Mouse (Mus musculus) lung, embryonic 15.5 days (tissue): Measurements from ENCODE around the gene Cdh24. TPM values are rescaled to one million over a fixed set of nuclear protein-coding genes. Genes with fewer than 3 reads are reported as not detected.
A peak's percentile ranks its signal among the peaks of the same experiment; 100 is the strongest.

Source experiments
- ATAC-seq: fragments of 200-750 bp; cut with Nextera tagmentation; 2 replicates; pipeline ENCODE4 v1.8.0; 2017; ENCODE audit warnings: moderate number of reproducible peaks, borderline replicate concordance; ENCODE audit not compliant: low FRiP score, low TSS enrichment; ENCODE audit errors: extremely low read depth
- H3K27ac ChIP-seq: fragments of 300-500 bp; sonication (generic); 2 replicates; pipeline ENCODE4 v1.5.1; 2015; ENCODE audit warnings: moderate library complexity, mild to moderate bottlenecking, inconsistent platforms
- H3K27me3 ChIP-seq: fragments of 300-500 bp; sonication (generic); 2 replicates; pipeline ENCODE4 v1.6.1; 2015; ENCODE audit warnings: inconsistent platforms
- H3K36me3 ChIP-seq: fragments of 300-500 bp; sonication (generic); 2 replicates; pipeline ENCODE4 v1.6.1; 2015; ENCODE audit warnings: inconsistent platforms
- H3K4me1 ChIP-seq: fragments of 300-500 bp; sonication (generic); 2 replicates; pipeline ENCODE4 v1.6.1; 2015; ENCODE audit warnings: inconsistent platforms
- H3K4me2 ChIP-seq: fragments of 300-500 bp; sonication (generic); 2 replicates; pipeline ENCODE4 v1.6.1; 2015; ENCODE audit warnings: inconsistent platforms, mild to moderate bottlenecking, moderate library complexity
- H3K4me3 ChIP-seq: fragments of 300-500 bp; sonication (generic); 2 replicates; pipeline ENCODE4 v1.5.1; 2015; ENCODE audit warnings: mild to moderate bottlenecking, inconsistent platforms
- H3K9ac ChIP-seq: fragments of 300-500 bp; sonication (generic); 2 replicates; pipeline ENCODE4 v1.6.1; 2015; ENCODE audit warnings: inconsistent platforms
- H3K9me3 ChIP-seq: fragments of 300-500 bp; sonication (generic); 2 replicates; pipeline ENCODE4 v1.6.1; 2016; ENCODE audit warnings: inconsistent platforms
- WGBS: fragments of 180-500 bp; shearing (Covaris S2); methylation state at CpG from one replicate; pipeline ENCODE4 v1.1.7; 2015; 5-methylcytosine and 5-hydroxymethylcytosine counted together
- polyA plus RNA-seq: library from polyadenylated mRNA; unstranded; fragments of >200 nt; fragmentation: Nextera tagmentation; extraction: Ambion mirVana; gene quantifications from 2 replicates; pipeline ENCODE4 v1.2.1, GENCODE M21; 2015

Gene Cdh24
- 4.0 and 4.2 TPM in 2 replicates for polyA plus RNA-seq

DNA sequence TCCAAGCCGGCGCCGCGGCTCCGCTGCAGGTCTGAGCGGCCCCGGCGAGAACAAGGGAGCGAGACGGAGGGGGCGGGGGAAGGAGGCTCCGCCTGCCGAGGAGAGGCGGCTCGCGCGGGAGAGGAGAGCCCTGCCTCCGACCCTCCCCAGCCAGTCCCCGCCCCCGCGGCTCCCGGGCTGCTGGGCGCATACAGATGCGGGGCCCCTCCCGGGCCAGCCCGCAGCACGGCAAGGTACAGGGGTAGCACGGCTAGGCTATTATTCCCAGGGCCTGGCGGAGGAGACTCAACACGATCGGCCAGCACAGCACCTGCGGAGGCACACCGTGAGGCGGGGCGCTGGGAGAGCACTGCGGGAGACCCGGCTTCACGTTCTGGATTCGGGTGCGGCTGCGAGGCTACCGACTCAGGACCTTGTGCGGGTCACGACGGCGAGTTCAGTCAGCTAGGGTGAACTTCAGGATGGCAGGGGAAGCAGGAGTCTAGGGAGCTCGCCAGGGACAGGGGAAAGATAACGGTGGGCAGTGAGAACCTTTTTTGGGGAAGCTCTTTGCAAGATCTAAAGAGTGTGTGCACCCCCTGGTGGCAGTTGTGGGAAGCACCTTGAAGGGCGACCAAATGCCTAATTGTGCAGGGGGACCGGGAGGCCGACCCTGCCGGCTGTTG is at the start of gene Cdh24:
Gene Cdh24, minus strand, starts transcription at position 60 of the 665 bp plus-strand sequence.
- peaks cover 50% of the 10 kb centered on the region for H3K36me3 ChIP-seq
- H3K4me2 ChIP-seq, result peak within 1 kb of the TSS; percentile 84
- no peaks in the 10 kb centered on the region for H3K27me3 ChIP-seq
- H3K9ac ChIP-seq, result peak within 1 kb of the TSS; percentile 79
- 1% methylated on average over 52 of the region's 52 CpGs for WGBS
- peak within 1 kb of the TSS; percentile 65 for H3K27ac ChIP-seq
- H3K4me1 ChIP-seq, result peaks cover 16% of the 10 kb centered on the region
- peak within 1 kb of the TSS; percentile 69 for H3K4me3 ChIP-seq
- peak; percentile 94 for ATAC-seq
- H3K9me3 ChIP-seq, result no peaks in the 10 kb centered on the region

DNA sequence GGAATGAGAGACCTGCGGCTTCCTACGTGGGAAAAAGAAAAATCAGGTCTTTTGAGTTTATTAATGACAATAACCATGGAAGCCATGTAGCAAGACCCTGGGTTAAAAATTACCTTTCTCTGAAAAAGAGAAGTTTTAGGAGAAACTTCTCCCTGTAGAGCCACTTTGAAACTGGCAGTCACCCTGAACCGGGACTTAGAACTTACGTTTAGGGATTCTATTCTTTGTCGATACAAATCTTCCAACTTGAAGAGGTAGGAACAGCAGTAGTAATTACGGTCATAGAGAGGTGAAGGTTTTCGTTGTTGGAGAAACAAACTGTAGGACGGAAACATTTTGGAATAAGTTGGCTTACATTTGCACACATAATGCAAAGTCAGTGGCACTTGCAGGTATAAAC is 46.1 kb upstream of the Cdh24 start:
- Histone ChIP-seq H3K27ac (peak overlapping the region; percentile 97), H3K4me2 (peak overlapping the region; percentile 53), H3K4me1 (peaks cover 20% of the 10 kb centered on the region), H3K4me3 (peak overlapping the region; percentile 95), H3K9ac (peak overlapping the region; percentile 91), H3K27me3 (no peaks in the 10 kb centered on the region), H3K36me3 (peaks cover 31% of the 10 kb centered on the region), H3K9me3 (no peaks in the 10 kb centered on the region)
- WGBS, result 2% methylated on average over 8 of the region's 8 CpGs
- ATAC-seq, result no peak

- peak within 1 kb of the TSS; percentile 98 for H3K9ac ChIP-seq
- peak within 1 kb of the TSS; percentile 97 for H3K27ac ChIP-seq
- no peaks in the 10 kb centered on the region for H3K27me3 ChIP-seq
- peak; percentile 98 for ATAC-seq
- under 1% methylated on average over 44 of the region's 44 CpGs for WGBS
- H3K9me3 ChIP-seq, result no peaks in the 10 kb centered on the region
- H3K4me3 ChIP-seq, result peak within 1 kb of the TSS; percentile 95
- H3K4me2 ChIP-seq, result peak within 1 kb of the TSS; percentile 64
- peaks cover 20% of the 10 kb centered on the region for H3K4me1 ChIP-seq
- peaks cover 37% of the 10 kb centered on the region for H3K36me3 ChIP-seq
Measured at GRCm38 (mm10) chr14:54686522-54687143, 45.5 kb upstream of the Cdh24 start, which contains the start of gene Acin1. Acin1 (minus strand) TSS chr14:54686931.

- WGBS, result under 1% methylated on average over 41 of the region's 41 CpGs
Measured at GRCm38 (mm10) chr14:54686063-54686521, 44.9 kb upstream of the Cdh24 start, which contains the start of gene 1700123O20Rik. 1700123O20Rik (plus strand) TSS chr14:54686216.

GRCm38 (mm10) chr14:54685471-54685870 is 44.3 kb upstream of the Cdh24 start:
- H3K36me3 ChIP-seq, result peaks cover 31% of the 10 kb centered on the region
- no peak for ATAC-seq

More at GRCm38 (mm10) chr14:54686063-54686521, 44.9 kb upstream of the Cdh24 start, which contains the start of gene 1700123O20Rik:
- Histone ChIP-seq H3K9me3 (no peaks in the 10 kb centered on the region), H3K27me3 (no peaks in the 10 kb centered on the region), H3K4me1 (peaks cover 20% of the 10 kb centered on the region), H3K4me2 (peak within 1 kb of the TSS; percentile 64), H3K4me3 (peak within 1 kb of the TSS; percentile 95), H3K36me3 (peaks cover 37% of the 10 kb centered on the region), H3K9ac (peak within 1 kb of the TSS; percentile 98), H3K27ac (peak within 1 kb of the TSS; percentile 97)
- peak; percentile 83 for ATAC-seq

DNA sequence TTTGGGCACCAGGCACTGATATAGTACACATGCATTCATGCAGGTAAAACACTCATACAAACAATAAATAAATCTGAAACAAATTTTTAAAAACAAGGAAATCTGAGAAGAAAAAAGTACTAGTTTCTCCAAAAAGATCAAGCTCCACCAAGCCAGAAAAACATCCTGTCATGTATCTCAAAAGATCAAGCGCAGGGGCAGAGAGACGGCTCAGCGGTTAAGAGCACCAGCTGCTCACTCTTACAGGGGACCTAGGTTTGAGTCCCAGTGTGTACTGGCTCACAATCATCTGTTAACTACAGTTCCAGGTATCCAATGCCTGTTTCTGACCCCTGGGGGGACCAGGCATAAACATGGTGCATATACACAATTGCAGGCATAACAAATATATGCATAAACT is 41.2 kb upstream of the Cdh24 start:
- 84% methylated on average over 3 of the region's 3 CpGs for WGBS
- peaks cover 42% of the 10 kb centered on the region for H3K36me3 ChIP-seq
- H3K27ac ChIP-seq, result no peak overlapping the region
- H3K9ac ChIP-seq, result no peak overlapping the region
- H3K4me2 ChIP-seq, result no peak overlapping the region
- no peaks in the 10 kb centered on the region for H3K27me3 ChIP-seq
- H3K9me3 ChIP-seq, result no peaks in the 10 kb centered on the region
- no peak overlapping the region for H3K4me3 ChIP-seq
- H3K4me1 ChIP-seq, result peaks cover 13% of the 10 kb centered on the region
- no peak for ATAC-seq

More at GRCm38 (mm10) chr14:54685471-54685870, 44.3 kb upstream of the Cdh24 start:
- peak overlapping the region; percentile 97 for H3K27ac ChIP-seq
- peaks cover 20% of the 10 kb centered on the region for H3K4me1 ChIP-seq
- 6% methylated on average over 8 of the region's 8 CpGs for WGBS
- no peaks in the 10 kb centered on the region for H3K9me3 ChIP-seq
- no peaks in the 10 kb centered on the region for H3K27me3 ChIP-seq
- H3K4me3 ChIP-seq, result peak overlapping the region; percentile 95
- peak overlapping the region; percentile 64 for H3K4me2 ChIP-seq
- peak overlapping the region; percentile 98 for H3K9ac ChIP-seq

- peaks cover 60% of the 10 kb centered on the region for H3K36me3 ChIP-seq
- no peaks in the 10 kb centered on the region for H3K27me3 ChIP-seq
- H3K4me2 ChIP-seq, result no peak overlapping the region
- no peak for ATAC-seq
- 82% methylated on average over 16 of the region's 16 CpGs for WGBS
- no peaks in the 10 kb centered on the region for H3K9me3 ChIP-seq
- H3K9ac ChIP-seq, result no peak overlapping the region
- no peaks in the 10 kb centered on the region for H3K4me1 ChIP-seq
- no peak overlapping the region for H3K27ac ChIP-seq
- H3K4me3 ChIP-seq, result no peak overlapping the region
Measured at GRCm38 (mm10) chr14:54678657-54679304, 37.6 kb upstream of the Cdh24 start.

DNA sequence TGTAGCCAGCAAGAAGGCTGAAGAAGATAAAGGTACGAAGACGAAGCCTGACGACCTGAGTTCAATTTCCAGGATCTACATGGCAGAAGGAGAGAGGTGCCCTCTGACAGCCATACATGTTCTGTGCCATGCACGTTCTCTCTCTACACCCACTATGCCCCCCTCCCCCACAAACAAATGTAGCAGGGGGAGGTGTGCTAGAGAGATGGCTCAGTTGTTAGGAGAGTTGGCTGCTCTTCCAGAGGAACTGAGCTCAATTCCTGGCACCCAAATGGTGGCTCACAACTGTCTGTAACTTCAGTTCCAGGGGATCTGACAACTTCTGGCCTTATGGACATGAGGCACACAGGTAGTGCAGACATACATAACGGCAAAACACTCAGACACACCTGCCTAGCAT is 35.1 kb upstream of the Cdh24 start:
- H3K4me2 ChIP-seq, result no peak overlapping the region
- H3K4me3 ChIP-seq, result no peak overlapping the region
- H3K9ac ChIP-seq, result no peak overlapping the region
- 89% methylated on average over 5 of the region's 5 CpGs for WGBS
- H3K9me3 ChIP-seq, result no peaks in the 10 kb centered on the region
- no peak overlapping the region for H3K27ac ChIP-seq
- no peaks in the 10 kb centered on the region for H3K27me3 ChIP-seq
- ATAC-seq, result no peak
- H3K4me1 ChIP-seq, result no peaks in the 10 kb centered on the region
- peaks cover 61% of the 10 kb centered on the region for H3K36me3 ChIP-seq

GRCm38 (mm10) chr14:54674317-54674716 is 33.2 kb upstream of the Cdh24 start:
- 44% methylated on average over 2 of the region's 2 CpGs for WGBS
- Histone ChIP-seq H3K4me1 (no peaks in the 10 kb centered on the region), H3K27ac (0 out of 2 replicates have a peak overlapping the region, but pooled peaks have one; percentile 6), H3K9me3 (no peaks in the 10 kb centered on the region), H3K9ac (no peak overlapping the region), H3K27me3 (no peaks in the 10 kb centered on the region), H3K4me3 (no peak overlapping the region), H3K4me2 (no peak overlapping the region), H3K36me3 (peaks cover 65% of the 10 kb centered on the region)
- no peak for ATAC-seq

DNA sequence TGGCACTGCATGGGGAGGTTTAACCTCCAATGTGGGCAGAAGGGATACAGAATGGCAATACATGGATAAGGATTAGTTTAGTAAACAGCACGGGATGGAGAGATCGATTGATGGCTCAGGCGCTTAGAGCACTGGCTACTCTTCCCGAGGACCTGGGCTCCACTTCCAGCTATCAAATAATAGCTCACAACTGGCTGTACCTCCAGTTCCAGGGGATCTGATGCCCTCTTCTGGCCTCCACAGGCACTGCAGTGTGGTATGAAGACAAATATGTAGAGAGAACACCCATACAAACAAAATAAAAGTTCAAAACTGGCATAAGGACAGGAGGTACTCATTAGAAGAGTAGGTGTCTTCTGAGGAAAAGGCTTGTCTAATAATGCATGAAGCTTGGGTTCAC is 28.2 kb upstream of the Cdh24 start:
- no peak overlapping the region for H3K27ac ChIP-seq
- H3K27me3 ChIP-seq, result no peaks in the 10 kb centered on the region
- H3K4me1 ChIP-seq, result no peaks in the 10 kb centered on the region
- H3K4me3 ChIP-seq, result no peak overlapping the region
- peaks cover 70% of the 10 kb centered on the region for H3K36me3 ChIP-seq
- ATAC-seq, result no peak
- 75% methylated on average over 4 of the region's 4 CpGs for WGBS
- H3K4me2 ChIP-seq, result no peak overlapping the region
- no peak overlapping the region for H3K9ac ChIP-seq
- no peaks in the 10 kb centered on the region for H3K9me3 ChIP-seq

GRCm38 (mm10) chr14:54664477-54665222 is 23.5 kb upstream of the Cdh24 start:
- Histone ChIP-seq H3K9ac (no peak overlapping the region), H3K27ac (no peak overlapping the region), H3K27me3 (no peaks in the 10 kb centered on the region), H3K4me3 (no peak overlapping the region), H3K4me1 (no peaks in the 10 kb centered on the region), H3K4me2 (no peak overlapping the region), H3K9me3 (no peaks in the 10 kb centered on the region), H3K36me3 (peaks cover 89% of the 10 kb centered on the region)
- no peak for ATAC-seq
- 87% methylated on average over 10 of the region's 10 CpGs for WGBS
